Mouse (Mus musculus) forebrain, embryonic 13.5 days (tissue): ENCODE measurements at regions not wholly inside any gene's neighbourhood (a gene's known extent, or its start where the extent isn't known, plus 50 kb on each side); places are given as distances from the start of the nearest gene placed in this dataset.

Experiments
- ATAC-seq: fragments of 200-750 bp; cut with Nextera tagmentation; 2 replicates; pipeline ENCODE4 v1.8.0; 2017
- H3K27ac ChIP-seq: fragments of 300-500 bp; sonication (generic); 2 replicates; pipeline ENCODE4 v1.5.1; 2015; ENCODE audit warnings: inconsistent platforms, mild to moderate bottlenecking, moderate library complexity
- H3K27me3 ChIP-seq: fragments of 300-500 bp; sonication (generic); 2 replicates; pipeline ENCODE4 v1.6.1; 2015; ENCODE audit warnings: mild to moderate bottlenecking, inconsistent platforms
- H3K36me3 ChIP-seq: fragments of 300-500 bp; sonication (generic); 2 replicates; pipeline ENCODE4 v1.6.1; 2015; ENCODE audit warnings: mild to moderate bottlenecking, inconsistent platforms; ENCODE audit not compliant: poor library complexity, severe bottlenecking
- H3K4me1 ChIP-seq: fragments of 300-500 bp; sonication (generic); 2 replicates; pipeline ENCODE4 v1.6.1; 2015; ENCODE audit warnings: inconsistent platforms
- H3K4me2 ChIP-seq: fragments of 300-500 bp; sonication (generic); 2 replicates; pipeline ENCODE4 v1.6.1; 2015; ENCODE audit warnings: inconsistent platforms, mild to moderate bottlenecking, moderate library complexity
- H3K4me3 ChIP-seq: fragments of 300-500 bp; sonication (generic); 2 replicates; pipeline ENCODE4 v1.5.1; 2015; ENCODE audit warnings: mild to moderate bottlenecking, inconsistent platforms
- H3K9ac ChIP-seq: fragments of 300-500 bp; sonication (generic); 2 replicates; pipeline ENCODE4 v1.6.1; 2015; ENCODE audit warnings: mild to moderate bottlenecking, inconsistent platforms
- H3K9me3 ChIP-seq: fragments of 300-500 bp; sonication (generic); replicated peaks from 2 replicates; pipeline ENCODE4 v1.6.1; 2016; ENCODE audit warnings: inconsistent platforms
- WGBS: fragments of 180-500 bp; shearing (Covaris S2); methylation state at CpG from one replicate; pipeline ENCODE4 v1.1.7; 2015; 5-methylcytosine and 5-hydroxymethylcytosine counted together

GRCm38 (mm10) chr15:61553081-61553680 is 630.4 kb upstream of the A1bg start:
- H3K4me1 ChIP-seq: no peaks in the 10 kb centered on the region
- ATAC-seq: no peak
- no peak overlapping the region for H3K9ac ChIP-seq
- no peaks in the 10 kb centered on the region for H3K36me3 ChIP-seq
- no peaks in the 10 kb centered on the region for H3K27me3 ChIP-seq
- WGBS: 55% methylated on average over 8 of the region's 8 CpGs
- H3K4me3 ChIP-seq: no peak overlapping the region
- H3K9me3 ChIP-seq: no peaks in the 10 kb centered on the region
- no peak overlapping the region for H3K27ac ChIP-seq
- H3K4me2 ChIP-seq: no peak overlapping the region

GRCm38 (mm10) chr15:61551206-61551605 is 628.4 kb upstream of the A1bg start:
- no peak overlapping the region for H3K4me2 ChIP-seq
- no peaks in the 10 kb centered on the region for H3K4me1 ChIP-seq
- no peak overlapping the region for H3K27ac ChIP-seq
- ATAC-seq: no peak
- H3K9ac ChIP-seq: no peak overlapping the region
- H3K4me3 ChIP-seq: no peak overlapping the region
- 89% methylated on average over 5 of the region's 5 CpGs for WGBS
- no peaks in the 10 kb centered on the region for H3K27me3 ChIP-seq
- H3K36me3 ChIP-seq: no peaks in the 10 kb centered on the region
- H3K9me3 ChIP-seq: no peaks in the 10 kb centered on the region

GRCm38 (mm10) chr15:61548400-61548799 is 625.6 kb upstream of the A1bg start:
- no peaks in the 10 kb centered on the region for H3K4me1 ChIP-seq
- H3K27ac ChIP-seq: no peak overlapping the region
- no peak overlapping the region for H3K9ac ChIP-seq
- 80% methylated on average over 4 of the region's 4 CpGs for WGBS
- ATAC-seq: no peak
- H3K4me2 ChIP-seq: no peak overlapping the region
- H3K4me3 ChIP-seq: no peak overlapping the region
- H3K36me3 ChIP-seq: no peaks in the 10 kb centered on the region
- no peaks in the 10 kb centered on the region for H3K9me3 ChIP-seq
- H3K27me3 ChIP-seq: no peaks in the 10 kb centered on the region

- no peak for ATAC-seq
These were observed 623.8 kb upstream of the A1bg start for GRCm38 (mm10) chr15:61546608-61547007.

DNA sequence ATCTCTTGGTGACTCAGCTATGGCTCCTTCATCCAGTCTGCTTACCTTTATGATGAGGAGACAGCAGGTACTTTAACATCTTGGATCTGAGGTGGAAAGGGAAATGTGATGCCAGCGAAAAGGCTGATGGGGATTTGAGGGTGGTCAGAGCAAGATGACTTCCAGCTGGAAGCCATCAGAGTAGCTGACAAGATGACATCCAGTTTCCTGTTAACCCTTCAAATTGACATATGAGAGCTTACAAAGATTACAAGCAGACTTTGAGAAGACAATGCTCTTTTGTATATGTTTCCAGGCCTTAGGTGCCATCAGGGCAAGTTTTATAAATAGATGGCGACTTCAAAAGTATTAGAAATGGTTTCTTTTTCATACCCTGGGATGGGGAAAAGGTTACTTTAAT is 621.3 kb upstream of the A1bg start:
- Histone ChIP-seq H3K9me3 (no peaks in the 10 kb centered on the region), H3K36me3 (no peaks in the 10 kb centered on the region), H3K27ac (no peak overlapping the region), H3K4me3 (no peak overlapping the region), H3K27me3 (no peaks in the 10 kb centered on the region), H3K9ac (no peak overlapping the region), H3K4me1 (no peaks in the 10 kb centered on the region), H3K4me2 (no peak overlapping the region)
- WGBS: 82% methylated on average over 2 of the region's 2 CpGs
- no peak for ATAC-seq

More at GRCm38 (mm10) chr15:61546608-61547007, 623.8 kb upstream of the A1bg start:
- no peak overlapping the region for H3K4me2 ChIP-seq
- H3K9me3 ChIP-seq: no peaks in the 10 kb centered on the region
- no peak overlapping the region for H3K27ac ChIP-seq
- H3K4me3 ChIP-seq: no peak overlapping the region
- no peaks in the 10 kb centered on the region for H3K36me3 ChIP-seq
- H3K4me1 ChIP-seq: no peaks in the 10 kb centered on the region
- no peaks in the 10 kb centered on the region for H3K27me3 ChIP-seq
- no peak overlapping the region for H3K9ac ChIP-seq
- WGBS: 86% methylated on average over 3 of the region's 3 CpGs

GRCm38 (mm10) chr15:61541643-61542042 is 618.8 kb upstream of the A1bg start:
- 81% methylated on average over 4 of the region's 4 CpGs for WGBS
- ATAC-seq: no peak
- Histone ChIP-seq H3K27me3 (no peaks in the 10 kb centered on the region), H3K4me1 (peaks cover 4% of the 10 kb centered on the region), H3K9me3 (no peaks in the 10 kb centered on the region), H3K27ac (no peak overlapping the region), H3K4me3 (no peak overlapping the region), H3K36me3 (no peaks in the 10 kb centered on the region), H3K9ac (no peak overlapping the region), H3K4me2 (no peak overlapping the region)

DNA sequence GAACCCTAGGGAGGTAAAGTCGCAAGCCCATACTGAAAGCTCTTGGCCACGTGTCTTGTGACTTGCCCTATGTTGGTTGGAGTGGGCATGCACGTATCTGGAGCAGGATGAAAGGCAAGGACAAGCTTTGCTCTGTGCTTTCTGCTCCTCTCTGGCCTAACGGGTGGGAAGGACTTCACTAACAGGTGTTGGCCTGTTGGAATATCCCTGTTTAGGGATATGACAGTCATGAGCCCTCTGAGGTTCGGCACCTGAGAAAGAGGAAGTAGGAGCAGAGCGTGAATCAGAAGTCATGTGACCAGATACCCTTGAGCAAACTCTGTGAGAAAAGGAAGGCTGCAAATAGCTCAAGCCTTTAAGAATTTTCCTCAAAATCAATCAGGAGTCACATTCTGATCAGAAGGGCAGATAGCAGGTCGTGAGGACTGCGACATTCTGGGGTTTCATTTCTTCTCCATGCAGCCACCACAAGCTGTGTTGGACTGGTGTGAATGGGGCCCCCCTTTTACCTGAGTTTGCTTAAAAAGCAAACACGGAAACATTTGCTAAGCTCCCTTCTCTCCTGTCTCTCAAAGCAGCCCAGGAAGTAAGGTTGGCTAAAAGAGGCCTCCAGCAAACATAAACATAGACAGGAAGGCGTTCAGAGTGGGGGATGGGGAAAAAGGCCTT is 618.1 kb upstream of the A1bg start:
- Histone ChIP-seq H3K9ac (no peak overlapping the region), H3K36me3 (no peaks in the 10 kb centered on the region), H3K4me2 (no peak overlapping the region), H3K9me3 (no peaks in the 10 kb centered on the region), H3K4me1 (peaks cover 4% of the 10 kb centered on the region), H3K4me3 (no peak overlapping the region), H3K27ac (no peak overlapping the region), H3K27me3 (no peaks in the 10 kb centered on the region)
- ATAC-seq: no peak
- 75% methylated on average over 10 of the region's 10 CpGs for WGBS

GRCm38 (mm10) chr15:61538930-61539329 is 616.1 kb upstream of the A1bg start:
- WGBS: 76% methylated on average over 4 of the region's 5 CpGs
- Histone ChIP-seq H3K9me3 (no peaks in the 10 kb centered on the region), H3K36me3 (no peaks in the 10 kb centered on the region), H3K4me1 (peaks cover 4% of the 10 kb centered on the region), H3K4me3 (no peak overlapping the region), H3K27me3 (no peaks in the 10 kb centered on the region), H3K9ac (no peak overlapping the region), H3K27ac (no peak overlapping the region), H3K4me2 (no peak overlapping the region)
- ATAC-seq: no peak

DNA sequence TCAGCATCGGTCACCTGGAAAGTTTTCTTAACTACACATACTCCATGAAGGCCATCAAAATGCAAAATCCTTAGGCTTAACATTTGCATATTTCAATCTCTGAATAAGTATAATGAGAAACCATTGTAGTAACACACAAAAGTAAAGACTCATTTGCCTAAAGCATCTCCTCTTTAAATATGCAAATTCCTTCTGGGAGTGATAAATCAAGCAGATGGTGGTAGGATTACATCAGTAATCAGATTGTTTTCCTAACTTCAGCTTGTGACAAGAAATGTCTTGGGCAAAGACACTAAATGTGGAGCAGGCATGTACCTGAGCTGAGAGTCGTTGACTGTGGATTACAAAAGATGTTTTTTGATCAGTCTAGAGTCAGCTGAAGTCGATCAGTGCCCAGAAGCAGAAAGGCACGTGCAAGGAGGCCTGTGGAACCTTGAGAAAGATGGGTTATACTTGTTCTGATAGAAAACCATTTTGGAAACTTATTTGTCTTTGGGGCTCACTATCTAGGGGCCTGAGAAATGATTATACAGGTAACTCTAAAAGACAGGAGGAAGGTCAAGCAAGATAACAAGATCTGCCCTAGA is 615.5 kb upstream of the A1bg start:
- Histone ChIP-seq H3K4me2 (no peak overlapping the region), H3K4me1 (peaks cover 4% of the 10 kb centered on the region), H3K27ac (no peak overlapping the region), H3K9me3 (no peaks in the 10 kb centered on the region), H3K27me3 (no peaks in the 10 kb centered on the region), H3K36me3 (no peaks in the 10 kb centered on the region), H3K4me3 (no peak overlapping the region), H3K9ac (no peak overlapping the region)
- 48% methylated on average over 4 of the region's 4 CpGs for WGBS
- ATAC-seq: peak; percentile 63; the same call in 1 of the 2 replicates

DNA sequence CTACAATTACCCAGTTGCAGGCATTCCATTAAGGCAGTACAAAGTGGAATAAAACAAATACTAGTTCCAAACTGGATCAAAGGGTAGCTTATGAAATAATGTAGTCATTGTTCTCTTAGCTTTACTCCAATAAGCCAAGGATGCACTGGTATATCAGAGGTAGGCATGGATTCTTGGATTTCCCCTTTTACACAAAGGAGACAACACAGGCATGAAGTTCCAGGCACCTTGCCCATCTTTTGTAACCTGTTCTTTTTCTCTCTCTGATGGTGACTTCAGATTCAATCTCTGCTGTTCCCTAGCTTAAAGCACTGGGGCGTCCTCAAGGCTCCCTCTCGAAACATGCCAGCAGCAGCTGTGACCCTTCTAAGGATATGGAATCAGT is 613.5 kb upstream of the A1bg start:
- 90% methylated on average over 2 of the region's 2 CpGs for WGBS
- Histone ChIP-seq H3K9me3 (no peaks in the 10 kb centered on the region), H3K9ac (no peak overlapping the region), H3K27ac (no peak overlapping the region), H3K4me3 (no peak overlapping the region), H3K4me1 (peaks cover 4% of the 10 kb centered on the region), H3K36me3 (no peaks in the 10 kb centered on the region), H3K4me2 (no peak overlapping the region), H3K27me3 (no peaks in the 10 kb centered on the region)
- no peak for ATAC-seq

DNA sequence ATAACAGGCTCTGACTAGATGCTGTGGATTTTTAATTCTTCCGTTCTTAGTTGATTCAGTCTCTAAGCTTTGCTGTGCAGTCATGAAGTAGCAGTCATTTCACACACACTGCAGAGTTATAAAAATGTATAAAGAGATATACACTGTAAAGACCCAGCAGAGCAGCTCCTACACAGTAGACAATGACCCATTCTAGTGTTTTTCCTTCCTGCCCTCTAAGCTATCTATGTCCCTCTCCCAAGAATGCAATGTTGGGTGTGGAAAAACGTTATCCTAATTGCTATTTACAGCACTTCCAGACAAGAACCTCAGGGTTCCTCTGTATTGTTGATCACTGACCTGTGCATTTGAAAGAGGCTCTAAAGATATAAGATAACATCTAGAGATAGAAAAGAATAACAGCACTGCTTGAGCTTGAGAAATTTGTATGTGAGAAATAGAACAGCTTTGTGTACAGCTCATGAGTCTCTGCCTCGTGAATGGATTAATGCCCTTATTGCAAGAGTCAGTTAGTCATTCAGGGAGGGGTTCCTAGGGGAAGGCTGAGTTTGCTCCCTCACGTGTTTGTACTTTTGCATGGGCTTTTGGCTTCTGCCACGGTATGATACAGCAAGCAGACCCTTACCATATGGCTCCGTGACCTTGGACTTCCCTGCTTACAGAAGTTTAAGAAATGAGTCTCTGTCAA is 613.0 kb upstream of the A1bg start:
- 47% methylated on average over 6 of the region's 6 CpGs for WGBS
- ATAC-seq: no peak
- H3K9me3 ChIP-seq: no peaks in the 10 kb centered on the region

GRCm38 (mm10) chr15:61535180-61535579 is 612.4 kb upstream of the A1bg start:
- Histone ChIP-seq H3K27me3 (no peaks in the 10 kb centered on the region), H3K4me1 (peaks cover 4% of the 10 kb centered on the region), H3K27ac (no peak overlapping the region), H3K9me3 (no peaks in the 10 kb centered on the region), H3K9ac (no peak overlapping the region), H3K36me3 (no peaks in the 10 kb centered on the region), H3K4me3 (no peak overlapping the region), H3K4me2 (no peak overlapping the region)
- no peak for ATAC-seq
- 16% methylated on average over 6 of the region's 6 CpGs for WGBS

More for the DNA sequence above, 613.0 kb upstream of the A1bg start:
- Histone ChIP-seq H3K27ac (no peak overlapping the region), H3K4me2 (no peak overlapping the region), H3K9ac (no peak overlapping the region), H3K27me3 (no peaks in the 10 kb centered on the region), H3K36me3 (no peaks in the 10 kb centered on the region), H3K4me3 (no peak overlapping the region), H3K4me1 (peaks cover 4% of the 10 kb centered on the region)
